Mouse (Mus musculus): ENCODE measurements around the gene Ttll12. TPM values are rescaled to one million over a fixed set of nuclear protein-coding genes. Genes with fewer than 3 reads are reported as not detected.
A peak's percentile ranks its signal among the peaks of the same experiment; 100 is the strongest.

Gene Ttll12
- polyA plus RNA-seq, 1 experiment from 2014 or later = 51.8 TPM

DNA sequence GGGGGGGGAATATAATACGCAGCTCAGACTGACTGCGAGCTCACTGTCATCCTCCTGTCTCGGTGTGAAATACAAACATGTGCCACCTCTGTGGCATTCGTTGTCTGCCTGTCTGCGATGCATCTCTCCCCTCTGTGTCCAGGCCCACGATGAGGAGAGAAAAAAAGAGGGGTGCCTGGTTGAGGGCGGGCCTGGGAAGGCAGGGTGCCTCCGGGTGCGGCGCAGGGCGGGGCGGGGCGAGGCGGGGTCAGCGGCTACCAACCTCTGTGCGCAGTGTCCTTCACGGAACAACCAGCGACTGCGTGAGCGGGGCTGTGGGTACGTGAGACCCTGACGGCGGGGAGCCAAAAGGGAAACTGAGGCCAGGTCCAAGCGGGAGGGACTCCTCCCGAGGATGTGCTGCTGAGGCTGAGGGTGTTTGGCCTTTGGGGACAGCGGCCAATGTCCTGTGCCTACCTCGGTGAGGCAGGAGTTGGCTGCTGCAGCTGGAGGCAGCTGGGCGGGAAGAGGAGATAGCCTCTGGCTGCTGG is 31.6 kb downstream of the Ttll12 start, which contains the start of the genes Tspo and Mcat:
TSS of gene Tspo (plus strand) at position 266 of the 530 bp plus-strand sequence.
TSS of gene Mcat (minus strand) at position 461 of the 530 bp plus-strand sequence.
- under 1% methylated on average over 28 of the region's 28 CpGs for WGBS

DNA sequence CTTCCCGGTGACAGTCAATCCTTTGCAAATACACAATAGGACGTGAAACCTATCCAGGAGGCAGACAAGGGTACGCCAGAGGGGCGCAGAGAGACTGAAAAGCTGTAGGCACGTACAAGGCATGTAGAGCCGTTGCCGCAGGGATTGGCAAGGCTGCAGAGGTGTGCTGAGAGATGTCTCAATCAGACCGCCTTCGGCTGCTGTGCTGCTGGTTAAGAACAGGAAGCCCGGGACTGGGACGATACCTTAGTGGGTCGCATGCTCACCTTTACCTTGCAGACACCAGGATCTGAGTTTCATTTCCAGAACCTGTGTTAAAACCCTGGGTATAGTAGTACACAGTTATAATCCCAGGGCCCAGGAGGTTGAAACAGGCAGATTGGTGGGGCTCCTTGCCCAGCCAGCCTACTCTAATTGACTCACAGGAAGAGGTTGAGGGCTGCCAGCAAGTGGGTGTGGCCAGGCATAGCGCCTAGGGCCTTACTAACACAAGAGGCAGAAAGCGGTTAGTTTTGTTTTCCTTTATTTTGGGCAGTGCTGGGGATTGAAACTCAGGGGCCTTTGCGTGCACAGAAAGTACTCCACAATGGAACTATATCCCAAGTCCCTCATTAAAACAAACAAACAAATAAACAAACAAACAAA is 32.2 kb downstream of the Ttll12 start:
- Histone ChIP-seq H3K4me1 (replicated peaks; ENCODE audit: control insufficient read depth, insufficient read depth, low read length) (peaks cover 4% of the 10 kb centered on the region; the same call in 1 of the 2 replicates), H3K27ac (ENCODE audit: low read depth, low read length) (no peak overlapping the region)
- 0 out of 2 replicates have a peak, but pooled peaks have one; percentile 27 for ATAC-seq (replicated peaks; ENCODE audit: low FRiP score)

More for the DNA sequence above, 31.6 kb downstream of the Ttll12 start, which contains the start of the genes Tspo and Mcat:
- no peaks in the 10 kb centered on the region for H3K9me3 ChIP-seq (ENCODE audit: control insufficient read depth, low read length)
- DNase-seq (ENCODE audit: low spot score) (peak; percentile 72), ATAC-seq (replicated peaks; ENCODE audit: low FRiP score) (peak; percentile 53)
- peak within 1 kb of the TSS; percentile 63 for H3K9ac ChIP-seq (ENCODE audit: low read length)
- H3K4me1 ChIP-seq (replicated peaks; ENCODE audit: control insufficient read depth, insufficient read depth, low read length) = peaks cover 4% of the 10 kb centered on the region; the same call in 1 of the 2 replicates
- H3K27ac ChIP-seq (ENCODE audit: low read depth, low read length) = no peak within 1 kb of the TSS
- H3K27me3 ChIP-seq (ENCODE audit: control insufficient read depth, insufficient read depth, low read length) = no peaks in the 10 kb centered on the region
- no peaks in the 10 kb centered on the region for H3K36me3 ChIP-seq (ENCODE audit: control insufficient read depth, insufficient read depth, low read length)
- peak within 1 kb of the TSS; percentile 87 for H3K4me2 ChIP-seq (ENCODE audit: low read depth, low read length, severe bottlenecking)
- H3K4me3 ChIP-seq (ENCODE audit: low read depth, low read length) = peak within 1 kb of the TSS; percentile 40

DNA sequence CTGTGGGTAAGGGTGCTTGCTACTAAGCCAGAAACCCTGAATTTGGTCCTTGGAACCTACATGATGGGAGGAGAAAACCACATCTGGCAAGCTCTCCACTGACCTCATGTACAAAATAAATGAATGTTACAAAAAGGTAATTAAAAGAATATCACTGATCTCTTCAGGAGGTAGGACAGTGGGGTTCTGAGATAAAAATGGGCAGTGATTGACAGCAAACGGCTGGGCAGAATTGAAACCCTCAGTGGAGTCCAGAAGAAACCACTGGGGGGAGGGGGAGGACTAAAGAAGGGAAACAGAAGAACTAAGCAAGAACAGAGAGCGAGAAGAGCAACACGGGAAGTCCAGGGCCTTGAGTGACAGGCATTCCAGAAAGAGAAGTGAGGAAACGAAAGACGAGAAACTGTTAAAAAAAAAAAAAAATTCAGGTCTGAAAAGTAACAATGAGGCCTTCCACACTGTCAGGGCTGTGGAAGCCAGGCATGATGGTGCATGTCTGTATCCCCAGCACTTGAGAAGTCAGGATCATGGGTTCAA is 33.9 kb downstream of the Ttll12 start:
- WGBS = 64% methylated on average over 5 of the region's 5 CpGs
- Histone ChIP-seq H3K36me3 (ENCODE audit: control insufficient read depth, insufficient read depth, low read length) (no peaks in the 10 kb centered on the region), H3K4me3 (ENCODE audit: low read depth, low read length) (no peak overlapping the region), H3K9me3 (ENCODE audit: control insufficient read depth, low read length) (no peaks in the 10 kb centered on the region), H3K27me3 (ENCODE audit: control insufficient read depth, insufficient read depth, low read length) (no peaks in the 10 kb centered on the region), H3K27ac (ENCODE audit: low read depth, low read length) (no peak overlapping the region), H3K9ac (ENCODE audit: low read length) (no peak overlapping the region), H3K4me2 (ENCODE audit: low read depth, low read length, severe bottlenecking) (no peak overlapping the region), H3K4me1 (replicated peaks; ENCODE audit: control insufficient read depth, insufficient read depth, low read length) (peaks cover 4% of the 10 kb centered on the region; the same call in 1 of the 2 replicates)
- ATAC-seq (replicated peaks; ENCODE audit: low FRiP score) = no peak
- no peak for DNase-seq (ENCODE audit: low spot score)

More for the DNA sequence above, 32.2 kb downstream of the Ttll12 start:
- Histone ChIP-seq H3K36me3 (ENCODE audit: control insufficient read depth, insufficient read depth, low read length) (no peaks in the 10 kb centered on the region), H3K9me3 (ENCODE audit: control insufficient read depth, low read length) (no peaks in the 10 kb centered on the region), H3K9ac (ENCODE audit: low read length) (no peak overlapping the region), H3K4me3 (ENCODE audit: low read depth, low read length) (no peak overlapping the region; the same call in 1 of the 2 replicates), H3K4me2 (ENCODE audit: low read depth, low read length, severe bottlenecking) (peak overlapping the region; percentile 87), H3K27me3 (ENCODE audit: control insufficient read depth, insufficient read depth, low read length) (no peaks in the 10 kb centered on the region)
- WGBS = 36% methylated on average over 15 of the region's 15 CpGs
- DNase-seq (ENCODE audit: low spot score) = peak; percentile 73

DNA sequence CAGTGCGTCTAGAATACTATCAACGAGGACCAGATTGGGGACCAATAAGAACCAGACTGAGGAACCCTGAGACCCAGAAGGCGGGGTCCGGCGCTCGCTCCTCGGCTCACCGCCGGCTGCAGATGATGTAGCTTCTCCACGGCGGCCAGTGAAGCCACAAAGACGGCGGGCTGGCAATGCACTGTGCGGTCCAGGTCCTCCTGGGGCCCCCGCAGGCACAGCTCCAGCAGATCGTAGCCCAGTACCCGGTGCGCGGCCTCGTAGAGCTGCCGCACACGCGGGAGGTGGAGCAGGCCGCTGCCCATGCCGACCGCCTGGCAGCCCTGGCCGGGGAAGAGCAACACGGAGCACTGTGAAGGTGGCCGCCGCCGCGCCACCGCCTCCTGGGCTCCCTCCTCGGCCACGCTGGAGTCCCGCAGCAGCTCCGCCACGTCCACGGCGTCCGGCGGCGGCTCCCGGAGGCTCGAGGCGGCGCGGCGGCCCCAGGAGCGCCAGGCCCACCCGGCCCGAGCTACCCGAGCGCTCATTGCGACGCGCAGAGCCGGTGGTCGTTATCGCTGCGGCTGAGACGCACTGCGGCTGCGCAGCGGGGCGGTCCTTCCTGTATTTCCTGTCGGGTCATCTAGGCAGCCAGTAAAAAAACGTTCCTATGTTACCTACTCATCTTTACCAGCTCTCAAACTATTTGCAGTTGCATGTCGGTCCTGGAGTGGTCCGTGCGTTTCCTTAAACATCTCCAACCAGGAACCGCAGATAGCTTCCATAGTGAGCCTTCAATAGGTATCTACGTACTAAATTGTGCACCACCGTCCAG is 39.6 kb downstream of the Ttll12 start:
- H3K4me1 ChIP-seq (replicated peaks; ENCODE audit: control insufficient read depth, insufficient read depth, low read length) = no peaks in the 10 kb centered on the region; the same call in 1 of the 2 replicates
- peak overlapping the region; percentile 89 for H3K27ac ChIP-seq (ENCODE audit: low read depth, low read length)
- no peaks in the 10 kb centered on the region for H3K9me3 ChIP-seq (ENCODE audit: control insufficient read depth, low read length)
- under 1% methylated on average over 66 of the region's 74 CpGs for WGBS
- peak overlapping the region; percentile 98 for H3K9ac ChIP-seq (ENCODE audit: low read length)
- ATAC-seq (replicated peaks; ENCODE audit: low FRiP score) (peak; percentile 90), DNase-seq (ENCODE audit: low spot score) (peak; percentile 94)
- no peaks in the 10 kb centered on the region for H3K27me3 ChIP-seq (ENCODE audit: control insufficient read depth, insufficient read depth, low read length)
- H3K36me3 ChIP-seq (ENCODE audit: control insufficient read depth, insufficient read depth, low read length) = no peaks in the 10 kb centered on the region
- H3K4me2 ChIP-seq (ENCODE audit: low read depth, low read length, severe bottlenecking) = peak overlapping the region; percentile 86
- peak overlapping the region; percentile 91 for H3K4me3 ChIP-seq (ENCODE audit: low read depth, low read length)

DNA sequence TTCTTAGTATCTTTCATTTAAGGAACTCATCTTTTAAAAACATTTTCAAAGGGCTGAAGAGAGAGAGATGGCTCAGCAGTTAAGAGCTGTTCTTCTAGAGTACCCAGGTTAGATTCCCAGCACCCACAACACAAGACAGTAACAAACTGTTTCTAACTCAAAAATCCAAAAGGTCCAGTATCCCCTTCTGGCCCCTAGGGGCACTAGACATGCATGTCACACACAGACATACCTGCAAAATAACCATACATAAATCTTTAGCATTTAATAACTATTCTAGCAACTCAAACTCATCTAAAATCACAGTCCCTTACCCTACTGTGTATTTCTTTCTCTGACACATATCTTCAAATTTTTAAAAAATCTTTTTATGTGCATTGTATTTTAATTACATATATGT is 41.1 kb downstream of the Ttll12 start:
- no peak overlapping the region for H3K27ac ChIP-seq (ENCODE audit: low read depth, low read length)
- H3K27me3 ChIP-seq (ENCODE audit: control insufficient read depth, insufficient read depth, low read length) = no peaks in the 10 kb centered on the region
- no peak overlapping the region for H3K9ac ChIP-seq (ENCODE audit: low read length)
- ATAC-seq (replicated peaks; ENCODE audit: low FRiP score) (no peak), DNase-seq (ENCODE audit: low spot score) (no peak)
- no peaks in the 10 kb centered on the region for H3K9me3 ChIP-seq (ENCODE audit: control insufficient read depth, low read length)
- H3K4me3 ChIP-seq (ENCODE audit: low read depth, low read length) = no peak overlapping the region
- no peaks in the 10 kb centered on the region; the same call in 1 of the 2 replicates for H3K4me1 ChIP-seq (replicated peaks; ENCODE audit: control insufficient read depth, insufficient read depth, low read length)
- no peak overlapping the region for H3K4me2 ChIP-seq (ENCODE audit: low read depth, low read length, severe bottlenecking)
- no peaks in the 10 kb centered on the region; the same call in 1 of the 2 replicates for H3K36me3 ChIP-seq (ENCODE audit: control insufficient read depth, insufficient read depth, low read length)

DNA sequence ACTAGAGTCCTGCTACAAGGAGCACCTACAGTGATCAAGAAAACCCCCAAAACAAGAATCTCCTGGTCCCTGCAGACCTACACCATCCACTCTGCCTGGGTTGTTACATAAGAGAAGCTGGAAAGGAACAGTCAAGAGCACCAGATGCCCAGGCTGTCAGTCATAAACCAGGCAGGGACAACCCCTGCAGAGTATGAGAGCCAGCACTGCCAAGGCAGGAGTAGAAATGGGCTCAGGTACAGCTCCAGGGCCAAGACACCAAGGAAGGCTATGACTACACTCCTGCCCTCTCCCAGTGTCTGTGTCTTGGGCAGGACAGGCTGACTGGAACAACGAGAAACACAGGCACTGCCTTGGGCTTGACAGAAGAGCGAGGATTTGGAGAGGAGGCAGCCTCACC is 44.8 kb downstream of the Ttll12 start:
- Histone ChIP-seq H3K9ac (ENCODE audit: low read length) (no peak overlapping the region), H3K4me1 (replicated peaks; ENCODE audit: control insufficient read depth, insufficient read depth, low read length) (no peaks in the 10 kb centered on the region), H3K9me3 (ENCODE audit: control insufficient read depth, low read length) (no peaks in the 10 kb centered on the region), H3K4me2 (ENCODE audit: low read depth, low read length, severe bottlenecking) (no peak overlapping the region), H3K4me3 (ENCODE audit: low read depth, low read length) (no peak overlapping the region), H3K36me3 (ENCODE audit: control insufficient read depth, insufficient read depth, low read length) (peaks cover 13% of the 10 kb centered on the region), H3K27me3 (ENCODE audit: control insufficient read depth, insufficient read depth, low read length) (no peaks in the 10 kb centered on the region), H3K27ac (ENCODE audit: low read depth, low read length) (no peak overlapping the region)
- ATAC-seq (replicated peaks; ENCODE audit: low FRiP score) (no peak), DNase-seq (ENCODE audit: low spot score) (no peak)
- WGBS = 93% methylated on average over 2 of the region's 2 CpGs

DNA sequence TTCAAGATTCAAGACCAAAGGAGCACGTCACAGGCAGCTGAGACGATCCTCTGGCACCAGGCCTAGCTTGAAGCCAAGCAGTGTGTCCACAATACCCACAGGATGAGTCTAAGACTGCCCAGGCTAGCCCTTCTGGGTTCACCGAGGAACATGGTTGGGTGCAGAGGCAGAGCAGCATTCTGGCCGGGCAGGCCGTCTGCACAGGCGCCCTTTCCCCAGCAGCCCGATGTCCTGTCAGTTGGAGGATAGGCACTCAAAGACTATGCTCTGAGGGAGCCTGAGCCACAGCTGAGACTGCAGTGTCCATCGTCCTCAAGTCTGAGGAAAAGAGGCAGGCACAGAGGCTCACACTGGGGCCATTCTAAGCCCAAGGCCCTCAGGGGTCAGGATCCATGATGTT is 47.8 kb downstream of the Ttll12 start:
- 92% methylated on average over 8 of the region's 8 CpGs for WGBS
- no peaks in the 10 kb centered on the region for H3K4me1 ChIP-seq (replicated peaks; ENCODE audit: control insufficient read depth, insufficient read depth, low read length)
- no peaks in the 10 kb centered on the region for H3K27me3 ChIP-seq (ENCODE audit: control insufficient read depth, insufficient read depth, low read length)
- no peaks in the 10 kb centered on the region for H3K9me3 ChIP-seq (ENCODE audit: control insufficient read depth, low read length)
- H3K27ac ChIP-seq (ENCODE audit: low read depth, low read length) = no peak overlapping the region
- no peak overlapping the region for H3K4me3 ChIP-seq (ENCODE audit: low read depth, low read length)
- peaks cover 13% of the 10 kb centered on the region for H3K36me3 ChIP-seq (ENCODE audit: control insufficient read depth, insufficient read depth, low read length)
- no peak for ATAC-seq (replicated peaks; ENCODE audit: low FRiP score)
- no peak overlapping the region for H3K4me2 ChIP-seq (ENCODE audit: low read depth, low read length, severe bottlenecking)
- H3K9ac ChIP-seq (ENCODE audit: low read length) = no peak overlapping the region
- no peak for DNase-seq (ENCODE audit: low spot score)

DNA sequence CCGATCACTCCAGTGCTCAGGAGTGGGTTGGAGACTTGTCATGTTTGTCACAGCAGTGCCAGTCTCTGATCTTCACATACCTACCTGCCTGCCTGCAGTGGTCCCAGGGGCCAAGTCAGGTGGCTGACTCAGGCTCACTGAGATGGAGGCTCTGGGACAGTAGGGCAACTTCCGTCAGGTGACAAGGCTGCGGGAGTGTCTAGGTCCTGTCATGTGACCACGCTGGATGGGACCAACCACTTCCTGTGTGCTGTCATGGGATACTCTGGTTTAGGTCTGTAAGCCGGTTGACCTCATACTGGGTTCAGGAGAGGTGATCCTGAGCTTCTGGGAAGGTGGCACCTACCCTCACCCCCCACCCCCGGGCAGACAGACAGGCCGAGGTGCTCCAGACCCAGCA is 48.9 kb downstream of the Ttll12 start:
- Histone ChIP-seq H3K4me3 (ENCODE audit: low read depth, low read length) (no peak overlapping the region), H3K4me1 (replicated peaks; ENCODE audit: control insufficient read depth, insufficient read depth, low read length) (no peaks in the 10 kb centered on the region), H3K27me3 (ENCODE audit: control insufficient read depth, insufficient read depth, low read length) (no peaks in the 10 kb centered on the region), H3K27ac (ENCODE audit: low read depth, low read length) (no peak overlapping the region), H3K9ac (ENCODE audit: low read length) (no peak overlapping the region), H3K4me2 (ENCODE audit: low read depth, low read length, severe bottlenecking) (no peak overlapping the region), H3K9me3 (ENCODE audit: control insufficient read depth, low read length) (no peaks in the 10 kb centered on the region), H3K36me3 (ENCODE audit: control insufficient read depth, insufficient read depth, low read length) (peaks cover 13% of the 10 kb centered on the region)
- DNase-seq (ENCODE audit: low spot score) (no peak), ATAC-seq (replicated peaks; ENCODE audit: low FRiP score) (no peak)
- WGBS = 92% methylated on average over 7 of the region's 7 CpGs
